Mouse (Mus musculus) ovary, postnatal 36 days (tissue): ENCODE data around the gene Astn1.

Experiments used
- DNase-seq: peaks from one replicate; pipeline ENCODE4 v3.0.0; 2022; ENCODE audit warnings: low spot score, mixed read lengths

The Astn1 gene

DNA sequence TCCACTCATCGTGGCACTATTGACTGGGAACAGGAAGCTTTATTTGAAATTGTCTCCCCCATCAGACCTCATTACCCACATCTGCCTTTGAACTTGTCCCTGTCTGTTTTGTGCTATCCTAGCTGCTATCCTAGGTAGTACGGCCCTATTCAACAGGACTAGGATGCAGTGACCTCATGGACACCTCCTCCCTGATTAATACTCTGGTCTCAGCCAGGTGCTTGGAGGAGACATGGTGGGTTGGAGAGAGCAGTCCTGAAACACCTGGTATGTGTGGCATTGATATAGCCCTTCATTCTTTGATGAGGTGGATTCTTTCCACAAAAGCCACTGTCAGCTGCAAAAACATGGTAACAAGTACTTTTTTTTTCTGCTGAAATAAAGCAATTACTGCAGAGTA, 52.1 kb downstream of the Astn1 start:
- DNase-seq = no peak

GRCm38 (mm10) chr1:158421451-158421850, 59.4 kb downstream of the Astn1 start:
- DNase-seq = no peak

DNA sequence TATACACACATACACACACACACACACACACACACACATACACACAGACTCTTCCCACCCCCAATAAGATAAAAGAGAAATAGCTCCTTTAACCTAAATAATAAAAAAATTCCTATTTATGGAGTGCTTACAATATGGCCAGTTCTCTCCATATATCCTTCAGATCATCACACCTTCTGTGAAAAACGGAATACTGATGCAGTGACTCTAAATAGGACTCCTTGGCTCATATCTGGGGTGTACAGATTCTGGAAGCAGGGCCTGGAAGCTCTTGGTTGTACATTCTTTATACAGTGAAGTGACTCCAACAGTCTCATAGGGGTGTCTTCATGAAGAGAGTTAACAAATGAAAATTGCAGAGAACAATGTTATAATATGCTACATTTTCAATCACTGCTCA, 60.7 kb downstream of the Astn1 start:
- DNase-seq = no peak

GRCm38 (mm10) chr1:158446071-158446470, 84.0 kb downstream of the Astn1 start:
- no peak for DNase-seq

- no peak for DNase-seq
These were observed 85.9 kb downstream of the Astn1 start for GRCm38 (mm10) chr1:158447956-158448355.

- no peak for DNase-seq
These were observed 90.6 kb downstream of the Astn1 start for GRCm38 (mm10) chr1:158452675-158453074.

GRCm38 (mm10) chr1:158453587-158453986, 91.5 kb downstream of the Astn1 start:
- no peak for DNase-seq

DNA sequence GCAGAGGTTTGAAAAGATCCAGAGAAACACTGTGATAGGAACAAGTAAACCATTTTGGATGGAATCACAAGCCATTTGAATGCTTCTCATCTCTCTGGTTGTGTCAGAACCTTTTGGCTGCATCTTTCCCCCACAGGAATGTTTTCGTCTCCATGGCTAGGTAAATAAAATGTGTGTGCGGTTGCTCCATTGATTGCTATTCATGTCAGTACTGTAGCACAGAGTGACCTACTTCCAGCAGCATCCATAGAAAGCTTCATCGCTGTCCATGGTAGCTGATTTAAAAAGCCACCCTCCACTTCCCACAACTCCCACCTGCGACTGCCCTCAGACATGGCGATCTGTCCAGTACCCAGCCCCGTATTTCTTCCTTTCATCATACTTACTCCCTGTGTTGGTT, 101.9 kb downstream of the Astn1 start:
- DNase-seq = no peak

DNA sequence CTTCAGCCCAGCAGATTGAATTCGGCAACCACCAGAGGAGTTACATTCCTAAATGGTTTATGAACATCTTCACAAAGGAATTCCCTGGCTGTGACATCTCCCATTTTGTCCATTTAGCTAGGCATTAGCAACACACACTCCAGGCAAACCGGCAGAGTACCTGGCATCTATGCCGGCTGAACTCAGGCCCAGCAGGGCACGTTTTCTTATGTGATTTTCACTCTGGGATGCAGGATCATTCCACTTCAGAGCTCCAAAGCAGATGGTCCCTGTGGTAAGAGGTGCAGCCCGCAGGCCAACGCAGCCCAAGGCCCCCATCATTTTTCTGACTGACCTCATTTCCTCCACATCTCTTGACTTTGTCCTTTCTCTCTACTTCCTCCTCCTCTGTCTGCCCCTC, 103.2 kb downstream of the Astn1 start:
- DNase-seq = no peak

DNA sequence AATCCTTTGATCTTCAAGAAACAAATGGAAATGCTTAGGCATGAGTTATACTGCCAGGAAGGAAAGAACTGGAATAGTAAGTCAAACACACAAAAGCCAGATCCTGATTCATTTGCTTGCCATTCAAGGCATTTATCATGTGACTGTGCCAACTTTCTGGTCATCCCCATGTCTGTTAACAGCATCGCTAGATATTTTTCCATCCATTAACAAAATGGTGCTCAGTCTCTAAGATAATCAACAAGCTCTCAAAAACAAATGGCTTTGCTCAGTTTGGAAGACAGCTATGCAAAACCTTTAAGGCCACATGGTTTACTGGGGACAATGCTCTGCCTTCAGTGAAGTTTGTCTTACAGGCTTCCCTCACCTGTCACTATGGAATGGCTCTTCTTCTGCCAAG, 115.8 kb downstream of the Astn1 start:
- DNase-seq = no peak

DNA sequence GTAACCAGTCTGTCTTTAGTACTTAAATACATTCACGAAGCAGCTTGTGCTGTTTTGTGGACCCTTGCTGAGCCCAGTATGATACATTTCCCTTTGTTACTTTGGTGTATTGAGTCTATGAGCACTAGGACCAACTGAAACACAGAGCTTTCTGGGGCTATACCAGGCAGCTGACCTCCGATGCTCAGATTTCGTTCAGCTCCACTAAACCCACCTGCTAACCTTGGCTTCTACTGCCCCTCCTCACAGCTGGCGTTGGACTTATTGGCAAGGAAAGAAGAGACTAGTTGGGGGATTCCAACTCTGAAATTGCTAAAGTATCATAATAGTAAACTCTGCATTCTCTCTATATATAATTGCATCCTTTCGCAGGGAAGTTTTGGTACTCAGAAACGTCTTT, 118.2 kb downstream of the Astn1 start:
- DNase-seq = no peak

GRCm38 (mm10) chr1:158483733-158484132, 121.7 kb downstream of the Astn1 start:
- DNase-seq = no peak

GRCm38 (mm10) chr1:158489521-158490021, 127.5 kb downstream of the Astn1 start:
- peak; percentile 71 for DNase-seq

DNA sequence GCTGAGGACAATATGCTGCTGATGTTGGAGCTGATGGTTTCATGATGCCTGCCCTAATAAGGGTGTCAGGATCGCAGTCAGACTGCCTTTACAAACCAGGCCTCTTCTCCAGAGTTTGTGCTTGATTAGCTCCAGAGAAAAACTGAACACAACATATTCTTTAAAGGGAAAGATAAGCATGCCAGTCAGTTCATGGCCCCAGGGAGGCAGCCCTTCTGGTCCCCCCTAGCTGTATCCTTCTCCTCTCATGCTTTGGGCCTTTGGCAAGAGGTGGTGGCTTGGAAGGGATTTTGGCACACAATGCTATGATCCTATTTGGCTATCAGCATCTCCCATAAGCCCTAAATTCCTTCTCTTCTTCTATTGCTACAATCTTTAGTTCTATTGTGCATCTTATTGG, 128.1 kb downstream of the Astn1 start:
- no peak for DNase-seq

- no peak for DNase-seq
These were observed 131.2 kb downstream of the Astn1 start for GRCm38 (mm10) chr1:158493289-158493688.

- no peak for DNase-seq
These were observed 138.1 kb downstream of the Astn1 start for GRCm38 (mm10) chr1:158500140-158500539.

DNA sequence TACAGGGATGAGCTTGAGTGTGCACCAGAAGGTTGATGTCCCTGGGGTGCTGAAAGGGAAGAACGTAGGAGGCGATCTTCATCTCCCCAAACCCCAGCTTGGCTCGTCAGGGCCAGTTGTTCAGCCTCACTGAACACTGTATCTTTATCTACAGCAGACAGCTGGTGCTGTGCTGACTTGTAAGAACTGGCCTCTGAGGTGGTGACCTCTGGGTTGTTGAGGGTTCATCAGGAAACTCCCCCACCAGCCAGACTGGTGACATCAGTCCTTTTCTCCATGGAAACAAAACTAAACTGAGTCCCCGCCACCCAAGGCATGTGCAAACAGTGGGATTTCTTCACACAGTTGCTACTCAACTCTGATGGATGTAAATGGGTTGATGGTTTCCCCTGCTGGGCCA, 138.9 kb downstream of the Astn1 start:
- DNase-seq = no peak

DNA sequence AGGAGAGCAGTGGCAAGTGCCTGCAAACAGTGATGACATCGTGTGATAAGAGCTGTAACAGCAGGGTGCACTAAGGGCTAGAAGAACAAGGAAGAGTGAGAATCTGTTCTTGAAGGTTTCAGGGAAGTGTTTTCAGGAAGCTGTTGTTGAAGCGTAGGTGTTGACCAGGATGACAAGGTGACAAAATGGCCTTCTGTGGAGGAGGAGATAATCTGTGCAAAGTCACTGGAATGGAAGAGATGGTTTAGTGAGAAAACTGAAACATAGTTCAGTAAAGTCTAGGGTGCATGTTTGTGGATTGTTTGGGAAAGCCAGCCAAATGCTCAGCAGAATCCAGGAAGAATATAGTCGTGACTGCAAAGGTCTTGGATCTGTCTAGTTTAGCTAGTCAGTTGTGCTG, 145.5 kb downstream of the Astn1 start:
- DNase-seq = no peak

DNA sequence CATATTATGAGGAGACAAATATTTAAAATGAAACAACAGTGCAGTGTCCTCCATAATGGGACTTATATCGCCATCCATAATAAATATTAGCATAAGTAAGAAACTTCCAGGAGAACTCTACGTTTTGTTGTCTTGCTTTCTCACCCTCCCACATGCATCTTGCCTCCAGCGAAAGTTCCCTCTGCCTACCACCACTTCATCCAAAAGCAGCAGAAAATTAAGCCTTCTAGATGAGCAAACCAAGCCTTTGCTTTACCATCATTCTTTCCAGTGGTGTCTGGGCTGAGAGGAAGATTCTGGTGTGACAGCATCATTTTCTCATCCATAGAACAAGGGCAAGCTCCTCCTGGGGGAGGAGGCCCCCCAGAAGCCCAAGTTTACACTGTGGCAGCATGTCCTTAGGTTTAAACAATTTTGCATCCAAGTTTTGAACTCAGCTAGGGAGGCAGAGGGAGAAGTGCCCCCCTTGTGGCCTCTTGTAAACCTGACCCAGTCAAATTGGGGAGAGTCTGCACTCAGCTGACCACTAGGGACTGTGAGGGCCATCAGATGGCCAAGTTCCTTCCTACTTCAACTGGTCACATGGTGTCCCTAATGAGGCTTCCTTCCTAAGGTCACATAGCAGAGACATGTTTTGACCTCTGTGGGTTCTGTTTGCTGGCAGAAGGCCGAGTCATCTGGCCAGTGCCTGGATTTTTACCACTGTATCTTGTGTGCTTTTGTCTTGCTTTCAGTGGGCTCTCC, 147.2 kb downstream of the Astn1 start:
- no peak for DNase-seq

- DNase-seq = no peak
These were observed 148.6 kb downstream of the Astn1 start for GRCm38 (mm10) chr1:158510478-158511207.

GRCm38 (mm10) chr1:158512089-158512488, 150.0 kb downstream of the Astn1 start:
- DNase-seq = no peak

DNA sequence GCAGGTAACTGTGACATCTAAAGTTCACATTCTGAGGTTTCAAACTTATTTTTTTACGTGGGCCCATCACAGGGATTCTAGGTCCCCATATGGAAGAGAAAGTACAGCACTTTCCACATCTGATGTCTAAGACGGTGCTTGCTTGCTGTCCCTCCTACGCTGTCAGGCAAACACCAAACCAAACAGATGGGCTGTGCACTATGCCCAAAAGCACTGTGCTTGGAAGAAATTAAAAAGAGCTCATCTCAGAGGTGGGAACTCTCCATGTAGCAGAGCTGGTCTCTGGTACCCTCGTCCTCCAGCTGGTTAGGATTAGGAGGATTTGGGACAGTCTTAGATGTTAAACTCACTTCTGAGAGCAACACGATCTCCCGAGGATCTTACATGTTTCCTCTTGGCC, 150.6 kb downstream of the Astn1 start:
- DNase-seq = no peak

GRCm38 (mm10) chr1:158513572-158513971, 151.5 kb downstream of the Astn1 start:
- DNase-seq = no peak

DNA sequence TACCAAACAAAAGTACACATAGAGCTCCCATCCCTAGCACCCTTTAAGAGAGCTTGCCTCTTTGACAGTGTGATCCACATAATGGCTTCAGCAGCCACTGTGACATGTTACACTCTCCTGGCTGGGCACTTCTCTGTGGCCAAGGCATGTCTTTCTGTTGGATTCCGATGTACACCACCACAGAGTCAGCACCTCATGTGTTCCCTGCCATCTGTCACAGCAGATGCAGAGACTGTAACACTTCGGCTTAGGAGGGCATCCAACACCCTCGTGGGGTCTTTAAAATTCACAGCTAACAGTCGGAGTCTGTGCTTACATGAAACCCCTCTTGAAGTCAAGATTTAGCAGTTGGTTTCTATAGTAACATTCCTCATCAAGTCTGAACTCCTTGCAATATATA, 154.5 kb downstream of the Astn1 start:
- no peak for DNase-seq
